Mouse (Mus musculus) T-cell, adult 66 days (primary cell): Measurements from ENCODE around the gene Tyk2. TPM values are rescaled to one million over a fixed set of nuclear protein-coding genes. Genes with fewer than 3 reads are reported as not detected.

Experiments
- total RNA-seq, 2 experiments: library from RNA; stranded (reverse); gene quantifications; 3 replicates in 1 of 2; 4 replicates in 1 of 2; pipeline ENCODE4 v1.2.4; 2023

Gene Tyk2
- 10 to 100 TPM; 65.7 to 68.6 TPM for total RNA-seq

GRCm38 (mm10) chr9:21131059-21131956 is at the start of gene Tyk2:
TSS of gene Tyk2 (minus strand) at chr9:21131243.

GRCm38 (mm10) chr9:21165041-21165951 is 34.3 kb upstream of the Tyk2 start, which contains the start of gene Pde4a:
TSS of gene Pde4a (plus strand) at chr9:21165714.

DNA sequence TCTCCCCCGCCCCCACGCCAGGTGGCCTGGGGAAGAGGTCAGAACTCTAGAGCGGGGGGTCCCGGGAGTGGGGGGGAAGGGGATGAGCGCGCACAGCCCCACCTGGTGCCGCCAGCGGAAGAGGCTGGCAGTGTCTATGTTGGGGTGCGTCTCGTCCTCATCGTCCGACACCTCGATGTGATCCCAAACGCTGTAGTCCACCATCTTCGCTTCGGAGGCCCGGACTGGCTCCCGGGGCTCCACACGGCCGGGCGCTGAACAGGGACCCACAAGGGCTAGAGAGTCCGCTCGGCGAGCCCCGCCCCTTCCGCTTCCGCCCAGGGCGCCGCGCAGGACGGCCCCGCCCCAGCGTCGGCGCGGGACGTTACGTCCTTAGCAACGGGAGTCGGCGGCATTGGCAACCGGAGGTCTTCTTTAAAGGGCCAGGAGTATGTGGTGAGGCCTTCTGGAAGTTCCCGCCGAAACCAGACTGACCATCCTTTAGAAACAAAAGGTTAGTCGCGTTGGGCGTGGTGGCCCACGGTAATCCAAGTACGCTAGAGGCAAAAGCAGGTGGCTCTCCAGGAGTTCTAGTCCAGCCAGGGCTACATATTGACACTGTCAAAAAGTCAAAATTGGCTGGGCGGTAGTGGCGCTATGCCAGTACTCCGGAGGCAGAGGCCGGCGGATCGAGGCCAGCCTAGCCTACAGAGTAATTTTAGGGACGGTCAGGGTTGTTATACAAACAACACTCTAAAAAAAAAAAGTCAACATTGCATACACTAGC is 18.8 kb upstream of the Tyk2 start, which contains the start of gene Cdc37:
Gene Cdc37, minus strand, starts transcription at position 329 of the 766 bp plus-strand sequence.

GRCm38 (mm10) chr9:21091707-21092320 is 39.2 kb downstream of the Tyk2 start, which contains the start of the genes Gm38431 and Raver1:
TSS of gene Gm38431 (minus strand) at chr9:21091997.
TSS of gene Raver1 (minus strand) at chr9:21092008.

GRCm38 (mm10) chr9:21073044-21073840 is 57.8 kb downstream of the Tyk2 start, which contains the start of the genes Gm49373 and Fdx1l:
TSS of gene Gm49373 (minus strand) at chr9:21073096.
TSS of gene Fdx1l (minus strand) at chr9:21073614.

DNA sequence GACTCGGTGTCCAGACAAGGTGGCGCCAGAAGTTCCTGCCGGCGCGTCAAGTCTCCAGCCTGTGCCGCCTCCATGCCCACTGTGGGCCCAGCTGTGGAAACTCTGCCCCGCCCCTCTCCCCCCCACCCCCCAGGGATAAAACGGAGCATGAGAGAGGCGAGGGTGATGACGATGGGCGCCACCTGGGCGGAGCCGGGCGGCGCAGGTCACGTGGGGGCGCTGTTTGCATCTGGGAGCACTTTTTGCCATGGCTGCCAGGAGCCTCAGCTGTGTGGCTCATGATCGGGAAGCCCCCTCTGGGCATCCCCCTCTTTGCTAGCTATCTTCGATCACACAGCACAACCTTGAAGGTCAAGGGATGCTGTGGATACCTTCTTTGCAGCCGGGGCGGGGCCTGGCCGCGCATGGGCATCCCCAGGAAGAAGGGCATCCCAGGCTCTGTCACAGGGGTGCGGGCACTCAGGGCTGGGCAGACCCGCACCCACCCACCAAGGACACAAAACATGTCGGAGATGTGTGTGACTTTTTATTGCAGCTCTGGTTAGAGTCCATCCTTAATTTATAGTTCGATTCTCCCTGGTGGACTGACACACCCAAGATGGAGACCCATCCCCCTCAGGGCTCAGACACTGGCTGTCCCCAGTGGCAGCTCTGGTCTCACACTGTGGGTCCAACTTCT is 63.9 kb downstream of the Tyk2 start, which contains the start of gene Zglp1:
Gene Zglp1, minus strand, starts transcription at position 88 of the 679 bp plus-strand sequence.

Other genes with a start within 250 kb of the Tyk2 start
- gene Ppan, start 243.1 kb downstream of the Tyk2 start, total RNA-seq: 100 to 1,000 TPM in 1 of 2 experiments, 10 to 100 TPM in 1; 95.1 to 102 TPM
- gene Eif3g, start 232.6 kb downstream of the Tyk2 start, total RNA-seq: 100 to 1,000 TPM; 187 to 197 TPM
- gene Dnmt1, start 171.4 kb downstream of the Tyk2 start, total RNA-seq: 100 to 1,000 TPM in 1 of 2 experiments, 10 to 100 TPM in 1; 99.8 to 107 TPM
- gene S1pr2, start 154.5 kb downstream of the Tyk2 start, total RNA-seq: 1 to 10 TPM; 2.5 to 6.7 TPM
- 10 to 100 TPM; 51.2 to 53.0 TPM for gene Mrpl4, start 128.5 kb downstream of the Tyk2 start, total RNA-seq
- gene Icam1, start 115.3 kb downstream of the Tyk2 start, total RNA-seq: 10 to 100 TPM; 43.1 to 49.4 TPM
- 1 to 10 TPM in 1 of 2 experiments, under 1 TPM in 1; 0.56 to 1.2 TPM for gene Icam4, start 101.9 kb downstream of the Tyk2 start, total RNA-seq
- gene Icam5, start 99.2 kb downstream of the Tyk2 start, total RNA-seq: under 1 TPM; 0.62 to 0.73 TPM
- 1 to 10 TPM; 2.6 to 3.7 TPM for gene Zglp1, start 64.2 kb downstream of the Tyk2 start, total RNA-seq
- 1 to 10 TPM; 2.3 to 4.1 TPM for gene Gm49373, start 58.1 kb downstream of the Tyk2 start, total RNA-seq
- gene Fdx1l, start 57.6 kb downstream of the Tyk2 start, total RNA-seq: 10 to 100 TPM; 33.5 to 34.0 TPM
- gene Gm38431, start 39.2 kb downstream of the Tyk2 start, total RNA-seq: 10 to 100 TPM; 12.8 to 16.0 TPM
- 100 to 1,000 TPM; 110 to 111 TPM for gene Raver1, start 39.2 kb downstream of the Tyk2 start, total RNA-seq
- 100 to 1,000 TPM; 132 to 148 TPM for gene Cdc37, start 18.7 kb upstream of the Tyk2 start, total RNA-seq
- gene Pde4a, start 34.5 kb upstream of the Tyk2 start, total RNA-seq: 1 to 10 TPM in 1 of 2 experiments, under 1 TPM in 1; 0.74 to 1.8 TPM
- gene Keap1, start 108.1 kb upstream of the Tyk2 start, total RNA-seq: 10 to 100 TPM; 35.2 to 43.8 TPM
- 1 to 10 TPM; 1.1 to 1.9 TPM for gene S1pr5, start 117.2 kb upstream of the Tyk2 start, total RNA-seq
- 10 to 100 TPM; 48.4 to 48.8 TPM for gene Atg4d, start 134.1 kb upstream of the Tyk2 start, total RNA-seq
- 100 to 1,000 TPM; 142 to 150 TPM for gene Kri1, start 156.7 kb upstream of the Tyk2 start, total RNA-seq
- 10 to 100 TPM; 48.2 to 56.3 TPM for gene Cdkn2d, start 160.2 kb upstream of the Tyk2 start, total RNA-seq
- 1 to 10 TPM; 1.8 to 2.7 TPM for gene Ap1m2, start 181.1 kb upstream of the Tyk2 start, total RNA-seq
- gene Slc44a2, start 189.5 kb upstream of the Tyk2 start, total RNA-seq: 100 to 1,000 TPM; 379 to 394 TPM
- gene Ilf3, start 236.6 kb upstream of the Tyk2 start, total RNA-seq: 100 to 1,000 TPM in 1 of 2 experiments, 10 to 100 TPM in 1; 99.5 to 106 TPM